Mouse (Mus musculus): Measurements from ENCODE around the gene Calu.
"Not testable (repeated sequence)": the region's sequence is repeated elsewhere in the genome, so short reads cannot be mapped to it uniquely, and the experiment has no call there.

The Calu gene

DNA sequence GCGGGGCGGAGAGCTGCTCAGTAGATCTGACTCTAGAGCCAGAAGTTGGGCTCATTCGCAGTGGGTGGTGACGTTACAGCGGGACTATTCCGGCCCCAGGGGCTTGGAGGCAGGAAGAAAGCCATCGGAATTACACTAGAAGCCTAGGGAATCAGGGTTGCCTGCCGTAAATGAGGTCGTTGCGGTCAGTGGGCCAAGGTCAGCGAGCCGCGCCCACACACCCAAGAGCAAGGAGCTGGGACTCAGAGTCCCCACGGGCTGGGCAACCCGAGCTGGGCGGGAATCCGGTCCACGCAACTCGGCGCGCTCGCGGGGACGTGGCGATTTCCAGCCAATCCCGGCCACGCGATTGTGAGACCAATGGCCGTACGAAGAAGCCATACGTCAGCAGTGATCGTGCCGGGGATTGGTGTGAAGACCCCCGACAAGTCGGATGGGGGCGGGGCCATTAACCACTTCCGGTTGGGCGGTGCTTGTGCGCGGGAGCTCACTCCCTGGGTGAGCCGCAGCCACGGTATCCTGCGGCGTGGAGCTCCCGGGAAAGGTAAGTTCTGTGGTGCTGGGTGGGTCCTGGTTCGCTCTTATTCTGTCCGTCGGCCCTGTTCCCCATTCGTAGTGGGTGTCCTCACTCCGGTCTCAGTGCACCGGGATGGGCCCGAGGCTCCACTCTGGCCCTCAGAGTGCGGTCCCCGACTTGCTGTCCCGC, at the start of gene Calu:
Gene Calu (plus strand): TSS at position 405 of the 706 bp plus-strand sequence.
- peak; percentile 99 for DNase-seq (ENCODE audit: low spot score in 2 of 2)

DNA sequence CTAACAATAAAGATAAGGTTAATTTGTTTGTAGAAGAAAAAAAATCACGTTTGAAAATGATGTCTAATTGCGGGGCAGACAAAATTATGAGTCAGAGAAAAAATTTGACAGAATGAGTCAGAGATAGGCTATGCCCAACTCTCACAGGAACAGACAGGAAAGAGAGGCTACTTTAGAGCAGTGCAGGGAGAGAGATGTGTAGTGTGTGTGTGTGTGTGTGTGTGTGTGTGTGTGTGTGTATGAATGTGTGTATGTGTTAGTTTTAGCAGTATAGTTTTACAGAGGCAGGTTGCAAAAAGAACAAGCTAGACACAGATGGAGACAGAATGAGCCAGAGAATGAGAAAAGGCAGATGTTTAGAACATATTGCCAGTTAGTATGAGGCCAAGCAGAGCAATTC, 48.8 kb upstream of the Calu start:
- DNase-seq (ENCODE audit: low spot score in 2 of 2), result no peak

DNA sequence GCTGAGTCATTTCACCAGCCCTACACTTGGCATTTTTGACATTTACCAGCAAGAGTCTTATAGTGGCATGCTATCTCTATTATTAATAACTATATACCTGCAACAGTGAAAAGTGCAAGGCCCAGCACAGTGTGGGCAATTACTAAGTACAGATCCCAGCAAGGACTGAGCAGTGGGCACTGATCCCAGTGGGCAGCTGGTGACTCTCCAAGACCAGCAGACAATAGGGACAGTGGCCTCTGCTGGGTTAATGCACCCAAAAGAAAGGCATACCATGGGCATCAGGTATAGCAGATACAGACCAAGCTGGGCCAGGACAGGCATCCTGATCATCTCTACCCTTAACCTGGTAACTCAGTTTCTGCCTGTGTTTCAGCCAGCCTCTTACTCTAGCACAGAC, 44.6 kb upstream of the Calu start:
- DNase-seq (ENCODE audit: low spot score in 2 of 2), result no peak

DNA sequence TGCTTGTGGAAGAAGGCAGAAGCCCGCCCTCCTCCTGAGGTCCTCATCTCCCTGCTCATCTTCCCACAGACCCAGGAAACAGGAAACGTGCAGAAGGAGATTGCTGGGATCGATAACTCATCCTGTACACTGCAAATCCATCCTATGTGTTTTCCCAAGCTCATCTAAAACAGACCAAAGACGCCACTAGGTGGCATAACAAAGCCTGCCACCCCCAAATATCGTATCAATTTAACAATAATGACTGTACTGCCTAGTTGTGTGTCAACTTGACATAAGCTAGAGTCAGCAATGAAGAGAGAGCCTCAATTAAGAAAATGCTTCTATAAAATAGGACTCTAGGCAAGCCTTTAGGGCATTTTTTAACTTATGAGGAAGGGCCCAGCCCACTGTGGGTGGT, 44.1 kb upstream of the Calu start:
- no peak for DNase-seq (ENCODE audit: low spot score in 2 of 2)

DNA sequence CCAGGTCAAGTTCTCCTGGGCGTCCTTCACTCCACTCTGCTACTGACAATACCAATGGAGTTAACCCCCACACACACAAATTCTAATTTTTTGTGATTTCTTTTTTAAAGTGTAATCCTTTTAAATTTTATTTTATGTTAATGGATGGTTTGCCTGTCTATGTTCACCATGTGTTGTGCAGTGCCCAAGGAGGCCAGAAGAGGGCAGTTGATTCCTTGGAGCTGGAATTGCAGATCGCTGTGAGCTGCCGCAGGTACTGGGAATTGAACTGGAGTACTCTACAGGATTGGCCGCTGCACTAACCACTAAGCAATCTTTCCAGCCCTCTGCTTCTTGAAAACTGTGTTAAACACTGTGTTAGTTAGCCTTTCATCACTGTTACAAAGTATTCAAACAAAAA, 42.4 kb upstream of the Calu start:
- no peak for DNase-seq (ENCODE audit: low spot score in 2 of 2)

DNA sequence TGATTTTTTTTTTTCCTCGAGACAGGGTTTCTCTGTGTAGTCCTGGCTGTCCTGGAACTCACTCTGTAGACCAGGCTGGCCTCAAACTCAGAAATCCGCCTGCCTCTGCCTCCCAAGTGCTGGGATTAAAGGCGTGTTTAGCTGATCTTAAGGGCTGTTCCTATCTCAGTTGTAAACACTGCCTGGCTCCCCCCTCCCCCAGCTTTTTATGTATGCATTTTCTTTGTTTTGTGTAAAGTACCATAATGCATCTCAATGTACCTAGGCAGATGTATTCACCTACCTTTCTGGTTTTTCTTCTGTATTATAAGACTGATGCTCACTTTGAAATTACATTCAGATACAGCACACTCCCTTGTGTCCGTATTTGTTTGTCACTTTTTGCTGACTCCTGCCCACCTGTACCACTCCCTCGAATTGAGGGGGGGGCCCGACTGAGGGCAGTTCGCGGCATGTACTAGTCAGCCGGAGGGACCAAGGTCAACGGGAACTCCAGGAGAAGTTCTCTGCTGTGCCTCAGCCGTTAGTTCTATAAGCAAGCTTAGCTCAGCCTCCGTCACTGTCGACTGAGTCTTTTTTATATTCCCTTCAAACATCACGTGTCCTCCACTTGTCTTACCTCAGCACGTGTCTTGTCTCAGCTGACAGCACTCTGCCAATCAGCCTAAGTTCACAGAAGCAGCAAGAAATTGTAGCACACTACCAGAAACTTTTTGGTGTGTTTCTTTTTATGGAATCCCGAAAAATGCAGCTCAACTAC, 38.8 kb upstream of the Calu start:
- DNase-seq (ENCODE audit: low spot score in 2 of 2), result no peak

DNA sequence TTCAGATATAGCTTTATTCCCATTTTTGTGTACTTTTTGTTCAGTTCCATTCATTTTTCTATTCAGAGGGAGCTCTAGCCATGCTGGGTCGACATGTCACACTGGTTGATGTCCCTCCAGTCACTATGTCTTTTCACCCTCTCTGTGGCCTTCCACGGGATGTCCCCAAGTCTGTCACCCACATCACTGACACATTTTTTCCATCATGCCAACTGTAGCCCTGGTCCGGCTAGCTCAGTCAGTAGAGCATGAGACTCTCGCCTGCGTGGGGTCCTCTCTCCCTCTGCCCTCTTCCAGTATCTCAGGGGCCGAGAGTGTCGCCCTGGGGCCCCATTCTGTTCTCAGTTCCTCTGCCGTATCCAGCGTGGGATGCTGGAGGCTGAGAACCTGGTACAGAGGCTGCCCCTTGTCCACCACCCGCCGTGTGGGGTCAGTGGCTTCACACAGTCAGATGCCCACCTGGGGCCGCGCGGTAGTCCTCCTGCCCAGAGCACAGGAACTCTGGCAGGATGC, 34.1 kb upstream of the Calu start:
- no peak for DNase-seq (ENCODE audit: low spot score in 2 of 2)

DNA sequence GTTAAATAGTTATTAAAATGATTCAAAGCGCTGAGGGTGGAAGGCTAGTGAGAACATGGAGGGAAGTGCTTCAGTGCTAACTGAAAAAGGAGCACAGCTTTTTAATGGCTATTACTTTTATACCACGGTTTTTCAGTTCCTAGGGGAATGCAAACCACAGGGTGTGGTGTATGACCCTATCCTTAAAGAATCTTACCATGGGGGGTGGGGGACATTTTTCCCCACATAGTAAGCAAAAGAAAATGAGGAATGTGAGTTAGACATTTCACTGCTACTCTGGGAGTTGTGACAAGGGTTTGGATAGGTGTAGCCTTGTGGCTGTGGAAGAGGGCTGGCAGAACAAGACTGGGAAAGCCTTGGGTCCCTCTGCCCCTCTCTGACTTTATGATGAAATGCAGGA, 30.6 kb upstream of the Calu start:
- DNase-seq (ENCODE audit: low spot score in 2 of 2), result no peak

DNA sequence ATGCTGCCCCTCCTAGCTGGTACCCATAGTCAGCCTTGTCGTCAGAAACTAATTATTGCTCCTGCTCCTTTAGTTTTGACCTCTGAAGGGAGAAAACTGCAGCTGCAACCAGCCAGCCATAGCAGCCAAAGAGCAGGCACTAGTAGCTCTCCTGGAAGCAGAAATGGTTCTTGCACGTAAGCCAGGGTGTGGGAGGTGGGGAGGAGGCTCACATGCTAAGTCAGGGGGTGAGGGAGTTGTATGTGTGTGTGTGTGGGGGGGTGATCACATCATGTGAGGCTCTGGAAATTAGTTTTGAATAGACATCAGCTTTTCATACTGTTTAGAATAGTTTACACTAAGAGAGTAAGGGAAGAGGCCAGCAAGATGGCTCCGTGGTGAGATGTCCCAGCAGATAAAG, 29.9 kb upstream of the Calu start:
- no peak for DNase-seq (ENCODE audit: low spot score in 2 of 2)

DNA sequence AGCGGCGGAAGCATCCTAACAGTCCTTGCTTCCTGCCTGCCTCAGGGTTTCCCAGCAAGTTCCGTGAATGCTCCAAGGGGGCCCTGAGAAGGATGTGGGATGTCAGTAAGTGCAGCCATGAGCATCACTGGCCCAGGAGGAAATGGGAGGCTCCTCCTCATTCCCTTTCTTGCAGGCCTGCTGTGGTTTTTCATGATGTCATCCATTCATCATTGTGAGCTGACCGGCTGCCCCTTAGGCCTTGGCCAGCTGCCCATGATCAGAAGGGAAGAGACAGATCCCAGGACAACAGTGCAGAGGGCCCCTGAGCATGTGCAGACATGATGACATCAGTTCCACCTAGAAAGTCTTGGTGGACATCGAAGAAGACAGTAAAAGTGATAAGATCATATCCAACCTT, 29.0 kb upstream of the Calu start, which contains the start of gene Fam71f1:
Gene Fam71f1 (plus strand): TSS at position 262 of the 400 bp plus-strand sequence.
- no peak for DNase-seq (ENCODE audit: low spot score in 2 of 2)

DNA sequence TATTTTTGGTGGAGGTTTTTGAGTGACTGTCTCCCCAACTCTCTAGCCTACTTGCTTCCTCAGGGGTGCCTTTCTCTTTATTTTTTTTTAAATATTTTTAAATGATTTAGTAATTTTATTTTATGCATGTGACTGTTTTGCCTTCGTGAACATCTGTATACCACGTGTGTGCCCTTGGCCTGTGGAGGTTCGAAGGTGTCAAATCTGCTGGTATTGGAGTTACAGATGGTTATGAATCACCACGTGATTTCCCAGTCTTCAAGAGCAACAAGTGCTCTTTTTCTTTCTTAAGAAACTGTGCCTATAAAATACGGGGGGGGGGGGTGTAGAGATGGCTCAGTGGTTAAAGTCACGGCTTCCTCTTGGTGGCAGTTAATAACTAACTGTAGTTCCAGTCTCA, 26.3 kb upstream of the Calu start:
- no peak for DNase-seq (ENCODE audit: low spot score in 2 of 2)

DNA sequence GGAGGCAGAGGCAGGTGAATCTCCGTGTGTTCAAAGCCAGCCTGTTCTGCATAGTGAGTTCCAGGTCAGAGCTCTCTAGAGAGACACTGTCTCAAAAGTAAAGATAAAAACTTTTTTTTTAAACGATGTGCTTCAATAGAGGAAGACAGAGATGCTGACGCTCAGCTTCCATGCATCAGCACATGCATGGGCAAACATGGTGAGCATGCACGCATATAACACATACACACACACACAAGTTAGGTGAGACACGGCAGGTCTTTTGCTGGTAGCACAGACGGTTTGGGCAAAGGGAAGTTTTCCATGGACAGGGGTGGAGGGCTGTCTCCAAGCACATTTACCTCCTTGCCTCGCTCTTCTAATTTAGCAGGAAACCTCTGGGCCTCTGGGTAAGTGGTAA, 25.7 kb upstream of the Calu start:
- no peak for DNase-seq (ENCODE audit: low spot score in 2 of 2)

DNA sequence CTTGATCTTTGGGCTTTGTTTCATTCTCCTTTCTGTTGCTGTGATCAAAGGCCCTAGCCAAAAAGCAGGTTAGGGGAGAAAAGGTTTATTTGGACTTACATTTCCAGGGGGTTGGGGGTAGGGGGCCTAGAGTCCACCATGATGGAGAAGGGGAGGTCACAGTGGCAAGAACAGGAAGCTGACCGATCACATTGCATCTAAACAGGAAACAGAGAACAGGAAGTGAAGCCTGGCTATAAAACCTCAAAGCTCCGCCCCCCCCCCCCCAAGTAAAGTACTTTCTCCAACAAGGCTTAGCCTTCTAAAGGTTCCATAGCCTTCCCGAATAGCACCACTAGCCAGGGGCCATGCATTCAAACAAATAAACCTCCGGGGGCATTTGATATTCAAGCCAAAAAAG, 25.1 kb upstream of the Calu start:
- no peak for DNase-seq (ENCODE audit: low spot score in 2 of 2)

DNA sequence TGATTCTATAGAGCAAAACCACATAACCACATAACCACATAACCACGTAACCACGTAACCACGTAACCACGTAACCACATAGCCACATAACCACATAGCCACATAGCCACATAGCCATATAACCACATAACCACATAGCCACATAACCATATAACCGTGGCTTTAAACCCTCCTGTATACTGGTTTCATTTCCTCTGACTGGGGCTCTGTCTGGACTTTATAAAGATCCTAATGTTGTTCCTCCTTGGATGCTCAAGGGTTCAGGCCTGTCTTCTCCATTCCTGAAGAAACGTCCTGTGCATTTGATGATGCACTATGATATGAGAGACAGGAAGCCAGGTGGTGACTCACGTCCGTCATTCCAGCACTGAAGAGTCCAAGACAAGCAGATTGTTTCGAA, 20.9 kb upstream of the Calu start:
- no peak for DNase-seq (ENCODE audit: low spot score in 2 of 2)

DNA sequence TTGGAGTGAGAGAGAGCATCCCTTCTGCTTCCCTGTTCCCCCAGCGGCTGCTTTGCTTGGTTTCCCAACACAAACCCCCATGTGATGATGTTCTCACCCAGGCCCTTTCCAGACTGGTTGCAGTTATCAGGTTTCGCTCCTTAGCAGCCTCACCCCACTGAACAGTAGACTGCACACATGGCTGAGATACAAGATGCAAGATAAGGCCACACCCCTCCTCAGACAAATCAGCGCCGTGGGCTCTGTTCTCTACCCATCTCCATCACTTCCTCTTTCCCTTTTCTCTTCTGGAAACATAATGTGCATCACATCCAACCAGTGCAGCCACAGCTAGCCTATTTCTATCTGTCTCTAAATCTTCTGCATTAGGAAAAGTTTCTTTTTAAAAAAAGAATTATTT, 18.4 kb upstream of the Calu start:
- no peak for DNase-seq (ENCODE audit: low spot score in 2 of 2)

DNA sequence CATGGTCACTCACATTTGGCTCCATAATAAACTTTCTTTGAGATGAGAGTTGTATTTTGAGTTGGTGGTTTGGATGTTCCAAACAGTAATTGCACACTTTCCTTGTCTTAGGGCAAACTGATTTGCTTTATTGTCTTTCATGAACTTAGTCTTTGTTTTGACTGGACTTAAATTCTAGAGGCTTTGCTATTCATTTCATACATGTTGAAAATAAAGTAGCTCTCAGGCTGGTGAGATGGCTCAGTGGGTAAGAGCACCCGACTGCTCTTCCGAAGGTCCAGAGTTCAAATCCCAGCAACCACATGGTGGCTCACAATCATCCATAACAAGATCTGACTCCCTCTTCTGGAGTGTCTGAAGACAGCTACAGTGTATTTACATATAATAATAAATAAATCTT, 1.4 kb upstream of the Calu start:
- DNase-seq (ENCODE audit: low spot score in 2 of 2), result not testable (repeated sequence)

DNA sequence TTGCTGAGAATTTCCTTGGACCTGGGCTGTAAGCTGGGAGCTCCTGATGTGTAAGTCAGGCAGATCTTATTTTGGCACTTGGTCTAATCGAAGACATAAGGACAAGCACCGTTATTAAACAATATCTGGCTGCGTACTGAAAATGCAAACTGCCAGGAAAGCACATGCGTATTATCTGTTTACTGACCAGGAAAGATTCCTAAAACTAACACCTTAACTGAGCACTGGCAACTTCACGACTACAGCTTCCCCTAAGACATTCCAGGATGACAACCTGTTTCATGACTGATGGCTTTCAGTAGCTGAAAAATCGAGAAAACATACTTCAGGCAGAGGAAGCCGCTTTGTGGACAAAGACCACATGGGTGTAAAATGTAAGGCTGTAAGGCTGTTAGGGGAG, 680 bp upstream of the Calu start:
- no peak for DNase-seq (ENCODE audit: low spot score in 2 of 2)

DNA sequence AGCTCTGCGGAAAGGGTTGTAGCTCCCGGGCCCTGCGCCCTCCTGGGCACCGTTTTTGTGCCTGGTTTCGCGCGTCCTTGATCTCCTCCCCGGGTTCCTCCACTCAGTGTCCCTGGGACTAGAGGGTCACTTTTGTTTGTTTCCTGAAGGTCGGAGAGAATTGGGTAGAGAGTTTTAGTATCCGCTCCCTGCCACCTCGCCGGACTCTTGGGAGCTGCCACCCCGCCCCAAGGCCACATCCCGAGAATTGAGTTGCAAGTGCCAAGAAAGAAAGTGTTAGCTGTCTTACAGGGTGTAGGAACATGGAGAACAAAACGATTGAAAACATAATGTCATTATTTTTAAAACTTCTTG, 479 bp downstream of the Calu start:
- no peak for DNase-seq (ENCODE audit: low spot score in 2 of 2)

DNA sequence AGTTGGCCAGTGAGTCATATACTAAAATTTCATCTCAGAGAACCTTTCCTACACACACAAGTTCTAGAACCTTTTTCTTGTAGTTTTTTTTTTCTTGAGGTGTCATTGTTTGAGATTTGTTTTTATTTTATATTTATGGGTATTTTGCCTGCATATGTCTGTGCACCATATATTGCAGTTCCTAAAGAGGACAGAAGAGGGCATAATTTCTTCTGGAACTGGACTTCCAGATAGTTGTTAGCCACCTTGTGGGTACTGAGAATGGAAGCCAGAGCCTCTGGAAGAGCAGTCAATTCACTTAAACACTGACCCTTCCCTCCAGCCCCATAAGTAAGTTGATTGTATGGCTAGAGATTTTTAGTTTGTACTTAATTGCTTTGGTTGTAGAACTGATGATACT, 3.7 kb downstream of the Calu start:
- DNase-seq (ENCODE audit: low spot score in 2 of 2), result no peak

DNA sequence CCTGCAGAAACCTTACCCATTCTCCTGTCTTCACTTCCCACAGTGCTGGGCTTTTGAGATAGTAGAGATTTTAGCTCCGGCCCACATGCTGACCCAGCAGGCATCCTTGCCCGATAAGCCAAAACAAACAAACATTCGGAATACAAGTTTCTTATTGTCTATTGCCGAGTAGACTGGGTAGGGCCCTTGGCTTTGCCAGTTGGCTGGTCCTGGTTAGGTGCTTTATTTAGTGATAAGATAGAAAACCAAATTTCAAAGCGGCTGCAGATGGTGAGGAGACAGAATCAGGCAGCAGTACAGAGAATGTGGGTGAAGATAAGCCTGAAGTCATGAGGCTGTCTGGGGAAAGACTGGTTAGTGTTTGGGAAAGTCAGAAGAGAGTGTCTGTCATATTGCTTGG, 4.9 kb downstream of the Calu start:
- no peak for DNase-seq (ENCODE audit: low spot score in 2 of 2)

DNA sequence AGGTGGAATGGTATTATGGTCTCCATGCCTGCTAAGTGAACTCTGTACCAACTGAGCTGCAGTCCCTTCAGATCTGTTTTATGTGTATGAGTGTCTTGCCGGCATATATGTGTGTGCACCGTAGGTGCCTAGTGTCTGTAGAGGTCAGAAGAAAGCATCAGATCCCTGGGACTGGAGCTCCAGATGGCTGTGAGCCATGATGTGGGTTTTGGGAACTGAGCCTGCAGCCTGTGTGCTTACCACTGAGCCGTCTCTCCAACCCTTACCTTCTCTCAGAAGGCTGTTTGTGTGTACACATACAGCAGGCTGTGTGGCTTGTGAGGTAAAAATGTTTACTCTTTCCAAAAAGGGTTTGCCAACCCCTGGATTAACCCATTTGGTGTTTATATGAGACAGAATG, 11.5 kb downstream of the Calu start:
- no peak for DNase-seq (ENCODE audit: low spot score in 2 of 2)

DNA sequence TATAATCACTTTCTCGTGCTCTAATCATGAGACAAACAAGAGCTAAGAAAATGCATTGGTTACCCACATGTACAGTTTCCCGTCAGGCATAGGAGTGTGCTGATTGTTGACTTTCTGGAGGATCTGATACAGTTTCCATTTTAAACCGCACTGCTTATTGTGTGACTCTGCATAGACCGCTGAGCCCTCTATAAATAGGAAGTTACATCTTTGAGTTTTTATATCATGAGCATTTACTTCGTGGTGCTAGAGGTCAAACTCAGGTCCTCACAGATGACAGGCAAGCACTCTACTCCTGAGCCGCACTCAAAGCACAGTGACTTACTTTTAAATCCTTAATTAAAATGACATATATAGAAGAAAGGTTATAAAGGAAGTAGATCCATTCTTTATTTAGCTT, 12.3 kb downstream of the Calu start:
- DNase-seq (ENCODE audit: low spot score in 2 of 2), result no peak

All from frontal cortex, postnatal 36 days (tissue).